Mouse (Mus musculus): ENCODE data around the gene Trpc5. TPM values are rescaled to one million over a fixed set of nuclear protein-coding genes. Genes with fewer than 3 reads are reported as not detected.

Gene Trpc5
- not detected in 2 replicates for total RNA-seq (2023)

GRCm38 (mm10) chrX:144688142-144688206, at the start of gene Trpc5:
TSS of gene Trpc5 (minus strand) at chrX:144688180.

DNA sequence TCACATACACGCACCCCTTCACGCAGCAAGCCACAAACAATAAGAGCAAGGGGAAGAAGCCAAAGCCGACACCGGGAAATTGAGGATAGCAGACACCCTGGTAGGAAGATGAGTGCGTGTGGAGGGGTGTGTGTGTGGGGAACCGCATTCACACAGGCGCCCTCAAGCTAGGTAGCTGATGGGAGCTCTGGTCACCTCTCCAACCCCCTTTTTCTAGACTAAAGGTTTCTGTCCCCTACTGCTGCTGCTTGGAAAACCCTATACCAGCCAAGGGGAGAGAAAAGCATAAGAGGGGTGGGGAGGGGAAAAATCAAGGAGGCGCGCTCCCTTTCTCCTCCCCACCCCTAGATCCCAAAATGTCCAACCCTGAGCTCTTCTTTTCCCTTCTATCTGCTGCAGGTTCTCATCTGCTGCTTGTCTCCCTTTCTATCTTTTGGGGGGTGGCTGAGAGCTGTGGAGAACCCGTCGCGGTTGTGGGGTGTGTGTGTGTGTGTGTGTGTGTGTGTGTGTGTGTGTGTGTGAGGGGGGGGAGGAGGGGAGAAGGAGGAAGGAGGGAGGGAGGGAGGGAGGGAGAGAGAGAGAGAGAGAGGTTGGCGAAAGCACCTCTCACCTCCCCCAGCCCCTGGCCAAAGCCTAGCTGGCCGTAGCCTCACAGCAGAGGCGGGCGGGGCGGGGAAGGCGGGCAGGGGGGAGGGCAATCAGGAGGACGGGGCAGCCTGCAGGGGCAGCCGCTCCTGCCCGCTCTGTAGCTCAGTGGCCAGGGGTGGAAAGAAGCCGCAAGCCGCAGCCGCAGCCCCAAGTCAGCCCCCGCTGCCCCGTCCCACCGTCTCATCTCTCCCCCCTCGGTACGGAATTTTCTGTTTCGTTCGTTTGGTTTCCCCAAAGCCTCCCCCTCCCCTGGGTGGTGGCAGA, 483 bp upstream of the Trpc5 start, which contains the start of gene Rtl4:
Rtl4 (plus strand) TSS at position 701 of the 912 bp plus-strand sequence.

GRCm38 (mm10) chrX:144456281-144456680, 231.7 kb downstream of the Trpc5 start, which contains the start of gene Trpc5os:
TSS of gene Trpc5os (plus strand) at chrX:144456581.

Other genes with a start within 250 kb of the Trpc5 start
- gene Trpc5os, start 231.6 kb downstream of the Trpc5 start, total RNA-seq (2023), result not detected in 2 replicates
- gene Rtl4, start 727 bp upstream of the Trpc5 start, total RNA-seq (2023), result not detected in 2 replicates

Data from neutrophil, adult 65 days (primary cell).